Mouse (Mus musculus) gastrocnemius, adult 2 months (tissue): Measurements from ENCODE around the gene Purb. TPM values are rescaled to one million over a fixed set of nuclear protein-coding genes. Genes with fewer than 3 reads are reported as not detected.

Source experiments
- DNase-seq: peaks from one replicate; pipeline ENCODE4 v3.0.0; 2022
- H3K27ac ChIP-seq: fragments of 200-600 bp; 2 replicates; pipeline ENCODE4 v1.8.1; 2022; ENCODE audit warnings: mild to moderate bottlenecking
- H3K4me3 ChIP-seq: fragments of 200-600 bp; 2 replicates; pipeline ENCODE4 v1.8.1; 2022; ENCODE audit warnings: mild to moderate bottlenecking, moderate library complexity
- CTCF ChIP-seq: fragments of 200-600 bp; IDR thresholded peaks from 2 replicates; pipeline ENCODE4 v1.8.1; 2022; ENCODE audit warnings: antibody characterized with exemption, mild to moderate bottlenecking, moderate library complexity
- intact Hi-C: fragments of 180-260 bp; cut with DNase I; formaldehyde crosslinking; loops from one replicate; pipeline ENCODE4 v1.15.1; 2025
- long read RNA-seq, 2 experiments: library from polyadenylated mRNA; stranded (forward); transcript quantifications; one replicate each; pipeline ENCODE4 v2.0.0; 2021
- total RNA-seq, 2 experiments: library from RNA; stranded (reverse); gene quantifications; 2 replicates each; pipeline ENCODE4 v1.2.3; 2021

Gene Purb
- total RNA-seq: 10 to 100 TPM; 19.9 to 23.5 TPM
- long read RNA-seq, experiment 1, full-length matches to known transcripts: 27 of 27 reads
- long read RNA-seq, experiment 1, partial matches to known transcripts: 0 of 27 reads
- long read RNA-seq, experiment 1, other reads (novel, unspliced or antisense): 0 of 27 reads
- long read RNA-seq, experiment 2, full-length matches to known transcripts: 26 of 27 reads
- long read RNA-seq, experiment 2, partial matches to known transcripts: 0 of 27 reads
- long read RNA-seq, experiment 2, other reads (novel, unspliced or antisense): 1 of 27 reads

DNA sequence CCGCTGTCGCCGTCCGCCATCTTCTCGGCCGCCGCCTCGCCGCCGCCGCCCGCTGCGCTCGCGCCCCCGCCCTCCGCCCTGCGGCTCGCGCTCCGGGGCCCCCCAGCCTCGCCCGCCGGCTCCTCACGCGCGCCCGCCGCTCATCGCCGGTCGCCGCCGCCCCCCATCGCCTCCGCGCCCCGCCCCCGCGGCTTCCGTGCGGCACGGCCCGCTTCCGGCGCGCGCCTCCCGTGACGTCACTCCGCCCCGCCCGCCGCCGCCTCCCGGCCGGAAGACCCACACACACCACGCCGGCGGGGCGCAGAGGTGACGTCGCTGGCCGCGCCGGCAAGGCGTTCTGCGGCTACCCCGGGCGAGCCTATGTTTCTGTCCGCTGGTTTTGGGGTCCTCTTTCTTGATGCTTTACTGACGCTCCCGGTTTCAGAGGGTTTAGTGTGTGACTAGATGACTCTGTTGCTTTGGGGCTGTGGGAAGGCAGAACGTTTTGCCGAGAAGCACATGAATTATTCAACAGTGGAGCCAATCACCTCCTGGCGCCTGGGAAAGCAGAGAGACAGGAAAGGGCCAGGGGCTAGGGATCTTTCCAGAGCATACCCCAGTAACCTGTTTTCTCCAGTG, at the start of gene Purb:
Gene Purb (minus strand): TSS at position 51 of the 618 bp plus-strand sequence.
- intact Hi-C loops: loop anchor here (2.0 to 5.0 kb wide), 2 partner anchors 31 to 51 kb away; partner anchors contain the start of gene H2afv
- peak within 1 kb of the TSS; percentile 96 for H3K4me3 ChIP-seq
- DNase-seq: peak; percentile 96
- TF ChIP-seq CTCF: no peak
- peak within 1 kb of the TSS; percentile 94 for H3K27ac ChIP-seq

DNA sequence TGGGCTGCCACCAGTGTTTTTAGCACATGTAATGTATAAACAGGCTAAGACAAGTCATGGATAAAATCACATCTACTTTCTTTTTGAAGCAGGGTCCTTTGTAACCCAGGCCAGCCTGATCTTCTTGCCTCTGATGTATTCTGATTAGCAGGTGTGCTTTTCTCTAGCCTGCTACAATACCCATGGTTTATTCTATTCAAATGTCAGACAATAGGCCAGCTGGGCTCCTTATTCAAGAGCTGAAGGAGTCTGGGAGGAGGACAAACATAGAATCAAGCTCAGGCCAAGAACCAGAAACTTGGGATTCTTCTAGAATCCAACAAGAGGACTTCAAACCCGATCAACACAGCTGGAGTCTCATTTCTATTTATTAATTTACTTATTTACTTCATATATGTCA, 49.5 kb upstream of the Purb start:
- DNase-seq: no peak
- no peak for TF ChIP-seq CTCF
- intact Hi-C loops: loop anchor here (5.0 kb wide), 1 partner anchor 48 kb away; the partner anchor contains the start of gene Purb

DNA sequence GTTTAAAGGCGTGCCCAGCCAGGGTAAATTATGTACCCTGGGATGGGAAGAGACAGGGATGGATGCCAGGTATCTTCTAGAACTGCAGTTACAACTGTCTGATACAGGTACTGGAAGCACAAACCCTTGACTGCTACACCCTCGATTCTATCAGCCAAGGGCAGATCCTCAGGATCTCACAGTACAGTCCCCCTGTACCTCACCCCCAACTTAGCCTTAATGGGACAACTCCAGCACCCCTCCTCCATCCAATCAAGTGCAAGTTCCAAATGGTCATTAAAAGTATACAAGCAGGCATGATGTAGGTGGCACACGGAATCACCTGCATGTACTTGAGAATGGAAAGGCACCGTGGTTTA, 49.1 kb upstream of the Purb start:
- no peak for DNase-seq
- Histone ChIP-seq H3K4me3 (no peak overlapping the region), H3K27ac (no peak overlapping the region)
- no peak for TF ChIP-seq CTCF
- intact Hi-C loops: loop anchor here (5.0 kb wide), 1 partner anchor 48 kb away; the partner anchor contains the start of gene Purb

More for the DNA sequence above, 49.5 kb upstream of the Purb start:
- no peak overlapping the region for H3K27ac ChIP-seq
- no peak overlapping the region for H3K4me3 ChIP-seq

DNA sequence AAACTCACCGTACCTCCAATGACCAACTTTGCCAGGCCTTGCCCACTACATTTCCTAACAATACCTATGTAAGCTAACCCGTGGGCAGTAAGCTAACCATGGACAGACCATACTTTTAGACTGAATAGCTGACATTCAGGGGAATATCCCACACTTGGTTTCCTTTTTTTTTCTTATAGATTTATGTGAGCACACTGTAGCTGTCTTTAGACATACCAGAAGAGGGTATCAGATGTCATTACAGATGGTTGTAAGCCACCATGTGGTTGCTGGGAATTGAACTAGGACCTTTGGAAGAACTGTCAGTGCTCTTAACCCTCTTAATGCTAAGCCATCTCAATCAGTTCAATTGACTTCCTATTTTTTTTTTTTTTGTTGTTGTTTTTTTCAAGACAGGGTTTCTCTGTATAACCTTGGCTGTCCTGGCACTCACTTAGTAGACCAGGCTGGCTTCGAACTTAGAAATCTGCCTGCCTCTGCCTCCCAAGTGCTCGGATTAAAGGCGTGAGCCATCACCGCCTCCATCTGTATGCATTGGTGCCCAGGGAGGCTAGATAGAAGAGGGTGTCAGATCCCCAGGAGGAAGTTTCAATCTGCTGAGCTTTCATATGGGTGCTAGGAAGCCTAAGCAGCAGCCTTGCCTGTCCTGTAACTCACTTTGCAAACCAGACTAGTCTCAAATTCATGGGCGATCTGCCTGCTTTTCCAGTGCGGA, 48.6 kb upstream of the Purb start:
- Histone ChIP-seq H3K4me3 (no peak overlapping the region), H3K27ac (no peak overlapping the region)
- DNase-seq: no peak
- intact Hi-C loops: no loop called here
- no peak for TF ChIP-seq CTCF

DNA sequence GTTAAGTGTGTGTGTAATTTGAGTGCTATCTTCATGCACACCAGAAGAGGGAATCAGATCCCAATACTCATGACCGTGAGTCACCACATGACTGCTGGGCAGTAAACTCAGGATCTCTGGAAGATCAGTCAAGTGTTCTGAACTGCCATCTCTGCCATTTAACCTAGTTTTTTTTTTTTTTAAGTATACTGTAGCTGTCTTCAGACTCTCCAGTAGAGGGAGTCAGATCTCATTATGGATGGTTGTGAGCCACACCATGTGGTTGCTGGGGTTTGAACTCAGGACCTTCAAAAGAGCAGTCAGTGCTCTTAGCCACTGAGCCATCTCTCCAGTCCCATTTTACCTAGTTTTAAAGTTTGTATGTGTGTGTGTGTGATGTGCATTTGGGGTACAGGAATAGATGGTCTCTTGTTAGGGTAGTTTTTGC, 48.0 kb upstream of the Purb start:
- no peak for DNase-seq
- Histone ChIP-seq H3K27ac (no peak overlapping the region), H3K4me3 (no peak overlapping the region)
- intact Hi-C loops: no loop called here
- TF ChIP-seq CTCF: no peak

DNA sequence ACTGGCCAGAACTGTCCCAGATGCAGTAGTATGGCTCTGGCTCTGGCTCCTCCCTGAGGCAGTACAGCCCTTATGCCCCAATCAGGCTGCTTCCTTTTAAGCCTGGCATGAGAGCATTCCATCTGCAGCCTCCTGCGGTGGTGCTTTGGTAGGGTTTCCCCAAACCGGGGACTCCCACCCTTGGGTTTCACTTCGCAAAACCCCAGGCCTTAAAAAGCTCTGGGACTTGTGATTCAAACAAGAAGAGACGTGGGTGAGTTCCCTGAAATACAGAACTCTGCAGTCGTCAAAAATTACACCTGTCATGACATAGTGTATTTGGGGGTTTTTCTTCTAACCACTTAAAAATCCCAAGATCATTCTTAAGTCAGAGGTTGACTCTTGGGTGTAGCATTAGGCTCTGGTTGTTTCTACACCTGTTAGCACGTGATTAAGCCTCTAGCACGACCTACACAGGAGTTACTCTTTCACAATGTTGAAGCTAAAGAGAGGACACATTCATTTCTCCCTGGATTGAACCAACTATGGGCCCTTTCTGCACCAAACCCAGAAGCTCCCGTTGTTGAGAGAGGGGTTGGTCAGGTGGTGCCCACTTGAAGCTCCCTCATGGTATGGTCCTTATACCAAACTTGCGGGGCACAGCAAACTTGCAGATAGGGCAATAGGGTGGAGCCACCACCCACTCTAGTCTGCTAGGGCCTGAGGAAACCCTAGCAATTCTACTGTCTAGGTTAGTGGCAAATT, 47.2 kb upstream of the Purb start:
- intact Hi-C loops: no loop called here
- Histone ChIP-seq H3K27ac (no peak overlapping the region), H3K4me3 (no peak overlapping the region)
- DNase-seq: no peak
- TF ChIP-seq CTCF: no peak

DNA sequence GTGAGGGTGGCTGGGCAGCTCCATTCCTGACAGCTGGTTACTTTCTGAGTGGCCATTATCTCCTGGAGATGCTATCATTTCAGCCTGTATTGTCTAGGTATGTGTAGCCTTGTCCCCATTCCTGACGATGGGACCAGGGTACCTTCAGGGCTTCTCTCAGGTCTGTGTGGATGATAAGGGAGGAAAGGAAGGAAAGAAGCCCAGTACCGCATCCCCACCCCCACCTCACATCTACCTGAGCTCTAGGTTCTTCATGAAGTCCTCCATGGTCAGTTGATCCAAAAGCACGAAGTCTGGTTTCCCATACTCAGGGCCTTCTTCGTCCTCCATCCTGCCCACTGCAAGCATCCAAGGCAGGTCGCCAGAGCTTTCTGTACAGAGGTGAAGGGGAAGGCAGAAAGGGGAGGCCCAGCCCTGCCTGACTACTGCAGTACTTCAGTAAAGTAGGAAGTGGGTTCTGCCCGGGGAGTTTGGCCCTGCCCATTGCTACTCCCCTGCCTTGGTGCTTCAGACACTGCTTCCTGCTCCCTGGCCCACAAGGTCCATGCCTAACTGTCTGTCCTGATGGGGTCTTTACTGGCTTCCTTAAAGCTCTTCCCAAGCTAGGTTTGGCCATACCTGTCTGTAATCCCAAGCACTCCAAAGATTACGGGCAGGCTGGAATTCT, 44.9 kb upstream of the Purb start, which contains the start of gene Myo1g:
Gene Myo1g (minus strand): TSS at position 459 of the 667 bp plus-strand sequence.
- peak within 1 kb of the TSS; percentile 47 for H3K4me3 ChIP-seq
- H3K27ac ChIP-seq: no peak within 1 kb of the TSS
- peak; percentile 32 for DNase-seq
- intact Hi-C loops: no loop called here
- TF ChIP-seq CTCF: no peak

DNA sequence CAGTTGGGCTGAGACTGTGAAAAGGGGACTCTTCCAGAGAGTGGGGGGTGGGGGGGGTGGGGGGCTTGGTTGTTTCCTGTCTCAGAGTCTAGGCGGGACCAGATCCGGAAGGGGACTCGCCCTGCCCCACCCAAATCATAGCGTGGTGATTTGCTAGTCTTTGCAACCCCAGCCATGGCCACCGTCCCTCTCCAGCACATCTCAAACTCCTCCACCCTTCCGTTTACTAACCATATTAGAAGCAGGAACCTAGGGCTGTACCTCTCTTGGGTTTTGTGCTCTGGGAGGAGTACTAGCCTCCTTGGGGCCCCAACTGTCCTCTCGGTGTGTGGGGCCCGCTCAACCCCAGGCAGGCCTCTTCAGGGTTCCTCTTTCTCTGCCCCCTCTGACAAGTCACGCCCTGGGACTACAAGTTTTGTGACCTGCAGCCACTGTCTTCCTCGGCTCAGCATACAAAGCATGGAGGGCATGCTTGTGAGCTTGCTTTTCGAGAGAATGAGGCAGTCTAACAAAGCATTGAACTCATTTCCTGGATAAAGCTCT, 43.8 kb upstream of the Purb start:
- no peak overlapping the region for H3K27ac ChIP-seq

DNA sequence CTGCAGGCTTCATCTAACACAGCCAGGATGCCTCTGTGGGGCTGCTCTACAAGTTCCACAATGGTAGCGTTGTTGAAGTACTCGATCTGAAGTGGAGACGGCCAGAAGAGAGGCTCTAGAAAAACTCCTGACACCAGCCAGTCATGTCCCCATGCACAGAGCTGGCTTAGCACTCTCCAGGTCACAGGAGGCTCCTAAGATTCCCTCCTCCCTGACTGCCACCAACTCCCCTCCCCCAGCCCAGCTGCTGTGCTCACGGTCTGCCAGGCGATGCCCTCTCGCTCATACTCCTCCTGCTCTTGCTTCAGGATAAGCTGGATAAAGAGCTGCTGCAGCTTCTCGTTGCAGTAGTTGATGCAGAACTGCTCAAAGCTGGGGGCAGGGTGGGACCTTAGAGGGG, 39.1 kb upstream of the Purb start:
- H3K4me3 ChIP-seq: 0 out of 2 replicates have a peak overlapping the region, but pooled peaks have one; percentile 2
- peak overlapping the region; percentile 31; the same call in 1 of the 2 replicates for H3K27ac ChIP-seq
- TF ChIP-seq CTCF: no peak
- DNase-seq: peak; percentile 70
- intact Hi-C loops: no loop called here

More for the DNA sequence above, 43.8 kb upstream of the Purb start:
- no peak for TF ChIP-seq CTCF
- intact Hi-C loops: no loop called here
- H3K4me3 ChIP-seq: peak overlapping the region; percentile 47
- no peak for DNase-seq

DNA sequence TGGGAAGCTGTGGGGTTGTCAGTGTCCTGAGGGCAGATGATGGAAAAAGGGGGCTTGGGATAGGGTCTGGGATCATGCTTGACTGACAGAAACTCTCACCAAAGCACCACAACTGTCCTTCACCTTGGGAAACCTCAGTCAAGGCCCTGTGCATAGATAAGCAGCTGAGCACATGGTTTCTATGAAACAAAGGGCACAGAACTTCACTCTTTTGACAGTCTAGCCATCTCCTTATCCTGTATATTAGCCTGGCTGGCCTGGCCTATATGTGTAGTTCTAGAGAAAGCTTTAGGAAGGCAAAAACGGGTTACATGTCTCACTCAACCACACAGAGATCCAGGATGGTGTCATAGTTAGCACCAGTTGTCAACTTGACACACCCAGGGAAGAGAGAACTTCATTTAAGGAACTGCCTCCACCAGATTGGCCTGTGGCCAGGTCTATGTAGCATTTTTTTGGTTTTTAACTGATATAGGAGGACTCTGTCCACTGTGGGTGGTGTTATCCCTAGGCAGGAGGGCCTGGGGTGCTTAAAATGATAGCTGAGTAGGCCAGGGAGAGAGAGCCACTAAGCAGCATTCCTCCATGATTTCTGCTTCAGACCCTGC, 32.7 kb upstream of the Purb start:
- no peak for DNase-seq
- intact Hi-C loops: no loop called here
- Histone ChIP-seq H3K27ac (no peak overlapping the region), H3K4me3 (no peak overlapping the region)
- TF ChIP-seq CTCF: no peak

DNA sequence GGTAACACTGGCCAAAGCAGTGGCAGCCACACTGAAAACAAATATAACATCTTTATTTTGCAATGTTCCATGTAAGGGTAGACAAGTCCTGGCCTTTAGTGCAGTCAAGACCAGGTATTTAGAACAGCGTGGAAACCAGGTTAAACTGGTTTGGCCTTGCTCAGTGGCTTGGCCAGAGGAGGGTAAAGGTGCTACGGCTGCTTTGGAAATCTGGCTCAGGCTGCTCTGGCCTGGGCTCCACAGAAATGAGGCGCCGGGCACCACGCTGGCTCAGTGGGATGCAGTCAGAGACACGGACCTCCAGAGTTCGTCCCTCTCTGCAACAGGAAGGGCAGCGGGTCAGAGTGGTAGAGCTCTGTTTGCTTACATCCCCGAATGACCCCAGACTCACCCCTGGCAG, 30.8 kb upstream of the Purb start:
- H3K4me3 ChIP-seq: no peak overlapping the region
- intact Hi-C loops: no loop called here
- no peak for DNase-seq
- TF ChIP-seq CTCF: no peak
- no peak overlapping the region for H3K27ac ChIP-seq

DNA sequence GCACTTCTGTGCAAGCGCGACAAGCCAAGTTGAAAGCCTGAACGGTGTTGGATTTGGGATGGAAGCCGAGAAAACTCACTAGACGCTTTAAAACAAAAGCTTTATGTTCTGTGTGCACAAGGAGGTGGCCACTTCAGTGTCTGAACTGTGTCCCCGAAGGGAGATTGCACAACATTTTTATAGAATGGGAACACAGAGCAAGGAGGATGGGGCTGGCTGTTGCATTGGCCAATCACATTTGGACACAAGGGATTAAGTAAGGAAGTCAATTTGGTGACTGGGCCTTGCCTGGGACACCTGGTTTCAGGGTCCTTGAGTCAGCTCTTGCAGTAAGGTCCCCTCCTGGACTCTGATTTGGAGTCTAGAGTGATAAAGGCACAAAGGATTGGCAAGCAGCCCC, 29.0 kb upstream of the Purb start:
- Histone ChIP-seq H3K4me3 (no peak overlapping the region), H3K27ac (no peak overlapping the region)
- no peak for TF ChIP-seq CTCF
- intact Hi-C loops: no loop called here
- no peak for DNase-seq
